Mouse (Mus musculus): Measurements from ENCODE around the gene Rp9. TPM values are rescaled to one million over a fixed set of nuclear protein-coding genes. Genes with fewer than 3 reads are reported as not detected.
A peak's percentile ranks its signal among the peaks of the same experiment; 100 is the strongest.
"Not testable (repeated sequence)": the region's sequence is repeated elsewhere in the genome, so short reads cannot be mapped to it uniquely, and the experiment has no call there.

Rp9 gene
- polyA plus RNA-seq, 1 experiment from 2014 or later: 59.1 TPM

DNA sequence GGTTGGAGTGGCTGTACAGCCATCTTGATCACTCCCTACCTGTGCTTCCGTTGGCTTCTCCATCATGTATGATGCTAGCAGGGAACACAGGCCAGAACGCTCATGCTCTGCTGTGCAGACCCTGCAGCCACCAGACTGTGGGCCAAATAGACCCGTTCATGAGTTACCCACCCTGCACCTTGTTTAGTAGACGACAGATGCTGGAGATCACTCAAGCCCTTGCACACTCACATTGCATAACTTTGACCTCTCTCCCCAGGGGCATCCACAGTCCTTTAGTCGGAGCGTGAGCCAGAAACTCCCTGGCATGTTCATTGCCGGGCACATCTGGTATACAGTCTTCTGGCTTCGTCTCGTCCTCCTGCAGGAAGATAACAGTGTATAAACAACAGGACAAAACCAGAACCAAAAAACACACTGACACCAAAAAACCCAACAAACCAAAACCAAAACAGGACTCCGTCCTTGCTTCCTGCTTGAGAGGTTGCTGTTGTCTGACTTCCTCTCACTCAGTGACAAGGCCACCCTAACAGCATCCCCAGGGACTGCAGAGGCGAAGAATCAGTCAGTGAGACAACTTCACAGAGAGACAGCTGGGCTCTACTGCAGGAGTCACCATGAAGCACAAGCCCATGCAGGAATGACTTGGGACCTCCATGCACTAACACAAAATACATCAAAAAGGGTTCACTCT, 12.3 kb downstream of the Rp9 start:
- no peak for TF ChIP-seq CTCF (IDR thresholded peaks at IDR 0.05)

DNA sequence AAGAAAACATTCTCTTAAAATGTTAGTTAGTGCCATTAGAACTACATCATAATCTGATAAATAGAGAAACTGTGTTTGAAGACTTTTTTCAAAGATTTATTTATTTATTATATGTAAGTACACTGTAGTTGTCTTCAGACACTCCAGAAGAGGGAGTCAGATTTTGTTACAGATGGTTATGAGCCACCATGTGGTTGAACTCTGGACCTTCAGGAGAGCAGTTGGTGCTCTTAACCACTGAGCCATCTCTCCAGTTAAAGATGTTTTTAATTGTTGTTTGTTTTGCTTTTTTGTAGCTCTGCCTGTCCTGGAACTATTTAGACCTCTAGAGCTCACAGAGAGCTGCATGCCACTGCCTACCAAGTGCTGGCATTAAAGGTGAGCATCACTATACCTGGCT, 14.5 kb downstream of the Rp9 start:
- ChIA-PET CTCF (no interaction called here), POLR2A (no interaction called here)
- H3K27me3 ChIP-seq: no peaks in the 10 kb centered on the region
- TF ChIP-seq CTCF (IDR thresholded peaks at IDR 0.05): no peak
- in situ Hi-C loops (cut with MboI; ENCODE audit: low pct_unique_long_range_greater_than_20kb): no loop called here
- ATAC-seq: no peak
- DNase-seq (ENCODE audit: low read depth, low spot score): no peak

More for the DNA sequence above, 12.3 kb downstream of the Rp9 start:
- H3K27me3 ChIP-seq: no peaks in the 10 kb centered on the region
- CTCF ChIA-PET: no interaction called here
- POLR2A ChIA-PET: no interaction called here
- no peak for ATAC-seq
- in situ Hi-C loops (cut with MboI; ENCODE audit: low pct_unique_long_range_greater_than_20kb): no loop called here
- no peak for DNase-seq (ENCODE audit: low read depth, low spot score)

DNA sequence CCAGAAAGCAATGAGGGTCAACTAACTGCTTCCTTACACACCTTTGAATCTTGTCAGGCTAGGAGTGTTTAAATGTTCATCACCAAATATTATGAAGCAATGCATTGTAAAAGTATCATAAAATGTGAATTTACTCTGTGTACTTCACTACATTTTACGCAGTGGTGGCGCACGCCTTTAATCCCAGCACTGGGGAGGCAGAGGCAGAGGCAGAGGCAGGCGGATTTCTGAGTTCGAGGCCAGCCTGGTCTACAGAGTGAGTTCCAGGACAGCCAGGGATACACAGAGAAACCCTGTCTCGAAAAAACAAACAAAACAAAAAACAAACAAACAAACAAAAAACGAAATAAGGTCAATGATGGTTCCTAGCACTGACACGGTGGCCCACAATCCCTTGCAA, 15.6 kb downstream of the Rp9 start, which contains the start of gene Gm17545:
Gene Gm17545, plus strand, starts transcription at position 301 of the 400 bp plus-strand sequence.
- POLR2A ChIA-PET; DNase-seq (ENCODE audit: low read depth, low spot score); ATAC-seq; CTCF ChIA-PET; in situ Hi-C loops (cut with MboI; ENCODE audit: low pct_unique_long_range_greater_than_20kb); H3K27me3 ChIP-seq: not testable (repeated sequence)

DNA sequence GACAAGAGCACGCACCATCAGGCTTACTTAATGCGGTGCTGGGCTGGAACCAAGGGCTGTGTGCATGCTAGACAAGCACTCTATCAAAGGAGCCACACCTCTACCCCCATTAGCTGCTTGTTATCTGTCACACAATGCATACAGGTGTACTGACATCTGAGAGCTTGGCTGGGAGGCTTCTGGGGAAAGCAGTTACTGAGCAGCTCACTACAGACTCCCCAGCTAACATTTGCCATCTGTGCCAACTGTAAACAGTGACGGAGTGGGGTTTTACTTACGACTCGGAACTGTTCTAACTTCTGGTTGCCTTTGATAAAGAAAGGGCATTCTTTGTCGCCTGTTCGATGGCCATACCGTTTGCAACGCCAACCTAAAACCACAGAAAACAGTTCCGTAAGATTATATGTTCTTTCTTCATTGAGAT, 16.0 kb downstream of the Rp9 start:
- in situ Hi-C loops (cut with MboI; ENCODE audit: low pct_unique_long_range_greater_than_20kb): no loop called here
- TF ChIP-seq CTCF (IDR thresholded peaks at IDR 0.05): no peak
- H3K27me3 ChIP-seq: no peaks in the 10 kb centered on the region
- ChIA-PET CTCF (no interaction called here), POLR2A (no interaction called here)
- DNase-seq (ENCODE audit: low read depth, low spot score): no peak
- ATAC-seq: no peak

DNA sequence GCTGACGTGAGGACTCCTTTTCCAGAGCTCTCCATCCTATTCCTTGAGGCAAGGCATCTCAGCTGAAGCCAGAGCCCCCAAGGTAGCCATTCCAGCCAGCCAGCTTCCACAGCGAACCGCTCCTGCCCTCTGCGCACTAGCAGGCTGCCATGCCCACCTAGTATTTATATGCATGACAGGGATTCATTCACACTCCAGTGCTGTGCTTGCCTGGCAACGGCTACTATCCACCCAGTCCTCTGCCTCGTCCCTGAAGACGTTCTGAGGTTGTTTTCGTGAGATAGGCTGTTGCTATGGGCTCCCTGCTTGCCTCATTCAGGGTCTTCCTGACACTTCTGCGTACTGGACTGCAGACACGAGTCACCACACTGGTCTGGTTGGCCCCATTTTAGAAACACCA, 16.8 kb downstream of the Rp9 start:
- CTCF ChIA-PET: no interaction called here
- in situ Hi-C loops (cut with MboI; ENCODE audit: low pct_unique_long_range_greater_than_20kb): no loop called here
- H3K27me3 ChIP-seq: no peaks in the 10 kb centered on the region
- TF ChIP-seq CTCF (IDR thresholded peaks at IDR 0.05): no peak
- DNase-seq (ENCODE audit: low read depth, low spot score): no peak
- POLR2A ChIA-PET: no interaction called here
- no peak for ATAC-seq

DNA sequence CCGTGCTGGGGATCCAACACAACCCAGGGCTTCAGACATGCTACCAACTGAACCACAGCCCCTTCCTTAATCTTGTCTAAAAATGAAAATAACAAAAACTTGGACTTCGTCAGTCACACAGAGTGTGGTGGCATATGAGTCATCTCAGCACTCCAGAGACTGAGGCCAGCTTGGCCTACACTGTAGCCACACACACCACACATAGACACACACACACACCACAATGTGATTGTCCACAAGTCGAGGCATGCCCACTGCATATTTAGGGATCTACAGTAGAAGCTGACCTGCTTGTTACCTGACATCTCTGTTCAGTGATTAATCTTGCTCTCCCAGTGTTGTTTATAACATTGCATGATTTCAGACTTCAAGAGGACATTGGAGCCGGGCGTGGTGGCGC, 20.3 kb downstream of the Rp9 start:
- CTCF ChIA-PET: interaction anchor here (1.5 kb wide), 1 partner anchor 10 kb away, joined by 5 read pairs; no protein-coding TSS in a partner anchor
- POLR2A ChIA-PET: no interaction called here
- H3K27me3 ChIP-seq: no peaks in the 10 kb centered on the region
- DNase-seq (ENCODE audit: low read depth, low spot score) (no peak), ATAC-seq (no peak)
- no peak for TF ChIP-seq CTCF (IDR thresholded peaks at IDR 0.05)
- in situ Hi-C loops (cut with MboI; ENCODE audit: low pct_unique_long_range_greater_than_20kb): no loop called here

DNA sequence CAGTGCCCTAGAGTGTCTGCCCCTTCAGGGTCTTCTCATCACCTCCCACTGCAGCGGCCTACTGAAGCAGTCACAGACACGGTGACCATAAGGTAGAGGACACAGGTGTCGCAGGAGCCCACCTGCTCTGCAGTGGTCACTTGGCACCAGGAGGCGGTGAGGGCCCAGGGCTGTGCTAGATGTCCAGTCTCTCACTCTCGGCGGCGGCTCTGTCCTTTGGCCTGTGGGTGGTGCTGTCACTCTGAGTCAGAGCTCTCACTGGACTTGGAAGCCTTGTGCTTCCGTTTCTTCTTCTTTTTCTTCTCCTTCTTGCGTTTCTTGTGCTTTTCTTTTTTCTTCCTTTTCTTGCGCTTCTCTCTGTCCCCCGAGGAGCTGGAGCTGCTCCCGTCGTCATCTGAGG, 21.1 kb downstream of the Rp9 start:
- ChIA-PET POLR2A (no interaction called here), CTCF (no interaction called here)
- ATAC-seq (no peak), DNase-seq (ENCODE audit: low read depth, low spot score) (no peak)
- H3K27me3 ChIP-seq: no peaks in the 10 kb centered on the region
- TF ChIP-seq CTCF (IDR thresholded peaks at IDR 0.05): no peak
- in situ Hi-C loops (cut with MboI; ENCODE audit: low pct_unique_long_range_greater_than_20kb): no loop called here

DNA sequence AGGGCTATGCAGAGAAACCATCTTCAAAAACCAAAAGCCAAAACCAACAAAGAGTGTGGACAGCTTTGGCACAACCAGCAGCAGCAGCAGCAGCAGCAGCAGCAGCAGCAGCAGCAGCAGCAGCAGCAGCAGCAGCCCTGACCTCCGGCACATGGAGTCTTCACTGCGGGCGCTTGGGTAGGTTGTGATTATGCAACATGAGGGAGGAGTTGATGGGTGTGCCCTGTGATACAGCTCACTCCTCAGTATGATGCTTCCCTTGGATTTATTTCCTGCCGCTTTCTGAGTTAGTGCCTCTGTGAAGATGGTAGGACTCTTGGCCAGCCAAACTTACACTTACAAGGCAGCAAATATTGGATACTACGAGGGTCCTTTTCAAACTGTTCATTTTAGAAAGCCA, 22.3 kb downstream of the Rp9 start:
- in situ Hi-C loops (cut with MboI; ENCODE audit: low pct_unique_long_range_greater_than_20kb): no loop called here
- DNase-seq (ENCODE audit: low read depth, low spot score) (no peak), ATAC-seq (no peak)
- ChIA-PET CTCF (no interaction called here), POLR2A (no interaction called here)
- no peak for TF ChIP-seq CTCF (IDR thresholded peaks at IDR 0.05)
- H3K27me3 ChIP-seq: no peaks in the 10 kb centered on the region

DNA sequence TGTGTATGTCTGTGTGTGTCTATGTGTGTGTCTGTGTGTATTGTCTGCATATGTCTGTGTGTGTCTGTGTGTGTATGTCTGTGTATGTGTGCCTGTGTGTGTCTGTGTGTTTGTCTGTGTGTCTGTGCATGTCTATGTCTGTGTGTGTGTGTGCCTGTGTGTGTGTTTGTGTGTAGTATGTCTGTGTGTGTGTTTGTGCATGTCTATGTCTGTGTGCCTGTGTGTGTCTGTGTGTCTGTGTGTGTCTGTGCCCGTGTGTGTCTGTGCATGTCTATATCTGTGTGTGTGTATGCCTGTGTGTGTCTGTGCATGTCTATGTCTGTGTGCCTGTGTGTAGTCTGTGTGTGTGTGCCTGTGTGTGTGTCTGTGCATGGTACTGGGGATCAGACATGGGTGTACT, 24.4 kb downstream of the Rp9 start:
- DNase-seq (ENCODE audit: low read depth, low spot score) (no peak), ATAC-seq (no peak)
- ChIA-PET CTCF (no interaction called here), POLR2A (no interaction called here)
- in situ Hi-C loops (cut with MboI; ENCODE audit: low pct_unique_long_range_greater_than_20kb): no loop called here
- no peaks in the 10 kb centered on the region for H3K27me3 ChIP-seq
- no peak for TF ChIP-seq CTCF (IDR thresholded peaks at IDR 0.05)

DNA sequence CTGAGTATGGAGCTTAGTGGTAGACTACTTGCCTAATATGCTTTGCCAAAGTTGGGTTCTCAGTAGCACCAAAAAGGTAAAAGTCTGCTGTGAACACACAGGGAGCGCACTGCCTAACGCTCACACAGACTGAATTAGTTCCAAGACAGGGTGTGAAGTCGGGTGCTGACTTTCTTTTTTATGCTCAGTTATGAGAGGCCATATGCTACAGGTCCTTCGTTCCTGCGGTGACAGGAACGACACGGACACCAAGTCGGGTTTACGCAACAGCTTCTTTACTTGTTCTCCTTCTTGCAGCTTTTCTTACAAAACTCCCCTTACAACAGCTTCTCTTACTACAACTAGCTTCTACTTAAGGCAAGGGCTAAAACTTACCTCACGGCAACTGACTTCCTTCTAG, 26.4 kb downstream of the Rp9 start:
- TF ChIP-seq CTCF (IDR thresholded peaks at IDR 0.05): no peak
- DNase-seq (ENCODE audit: low read depth, low spot score) (no peak), ATAC-seq (no peak)
- H3K27me3 ChIP-seq: no peaks in the 10 kb centered on the region
- in situ Hi-C loops (cut with MboI; ENCODE audit: low pct_unique_long_range_greater_than_20kb): no loop called here
- ChIA-PET POLR2A (no interaction called here), CTCF (no interaction called here)

DNA sequence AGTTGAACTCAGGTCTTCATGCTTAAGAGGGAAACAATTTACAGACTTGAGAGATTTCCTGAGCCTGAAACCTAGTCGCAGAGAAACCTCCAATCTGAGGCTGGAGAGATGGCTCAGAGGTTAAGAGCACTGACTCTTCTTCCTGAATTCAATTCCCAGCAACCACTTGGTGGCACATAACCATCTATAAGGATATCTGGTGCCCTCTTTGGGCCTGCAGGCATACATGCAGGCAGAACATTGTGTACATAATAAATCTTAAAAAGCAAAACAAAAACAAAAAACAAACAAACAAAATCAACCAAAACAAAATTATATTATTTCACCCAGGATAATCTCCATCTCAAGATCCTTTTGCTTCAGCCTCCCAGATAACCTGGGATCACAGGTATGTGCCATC, 30.7 kb downstream of the Rp9 start:
- H3K27me3 ChIP-seq: no peaks in the 10 kb centered on the region
- ChIA-PET CTCF (no interaction called here), POLR2A (no interaction called here)
- DNase-seq (ENCODE audit: low read depth, low spot score) (no peak), ATAC-seq (no peak)
- in situ Hi-C loops (cut with MboI; ENCODE audit: low pct_unique_long_range_greater_than_20kb): no loop called here
- no peak for TF ChIP-seq CTCF (IDR thresholded peaks at IDR 0.05)

DNA sequence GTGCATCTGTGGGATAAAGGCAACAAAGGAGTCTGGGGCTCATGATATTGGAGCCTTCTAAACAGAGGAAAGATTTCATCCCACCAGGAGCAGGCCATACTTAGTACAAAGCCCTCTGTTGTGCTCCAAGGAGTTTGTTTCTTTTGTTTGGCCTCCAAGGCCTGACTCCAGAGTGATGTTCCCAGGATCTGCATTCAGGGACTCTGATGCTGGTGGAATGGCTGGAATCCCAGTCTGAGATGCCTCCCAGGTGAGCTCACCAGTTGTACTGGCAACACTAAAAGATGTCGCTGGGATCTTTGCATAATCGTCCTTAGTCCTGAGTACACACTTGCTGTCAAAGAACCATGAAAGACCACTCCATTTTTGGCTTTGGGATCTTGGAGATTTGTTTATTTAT, 35.4 kb downstream of the Rp9 start:
- DNase-seq (ENCODE audit: low read depth, low spot score) (no peak), ATAC-seq (peak; percentile 40)
- no peaks in the 10 kb centered on the region for H3K27me3 ChIP-seq
- POLR2A ChIA-PET: no interaction called here
- in situ Hi-C loops (cut with MboI; ENCODE audit: low pct_unique_long_range_greater_than_20kb): no loop called here
- CTCF ChIA-PET: interaction anchor here (1.1 kb wide), 1 partner anchor 22 kb away, joined by 5 read pairs; the partner anchor contains the start of gene 9530077C05Rik
- no peak for TF ChIP-seq CTCF (IDR thresholded peaks at IDR 0.05)

Measured in Patski (cell line).